Mouse (Mus musculus): ENCODE data around the gene Elob.

DNA sequence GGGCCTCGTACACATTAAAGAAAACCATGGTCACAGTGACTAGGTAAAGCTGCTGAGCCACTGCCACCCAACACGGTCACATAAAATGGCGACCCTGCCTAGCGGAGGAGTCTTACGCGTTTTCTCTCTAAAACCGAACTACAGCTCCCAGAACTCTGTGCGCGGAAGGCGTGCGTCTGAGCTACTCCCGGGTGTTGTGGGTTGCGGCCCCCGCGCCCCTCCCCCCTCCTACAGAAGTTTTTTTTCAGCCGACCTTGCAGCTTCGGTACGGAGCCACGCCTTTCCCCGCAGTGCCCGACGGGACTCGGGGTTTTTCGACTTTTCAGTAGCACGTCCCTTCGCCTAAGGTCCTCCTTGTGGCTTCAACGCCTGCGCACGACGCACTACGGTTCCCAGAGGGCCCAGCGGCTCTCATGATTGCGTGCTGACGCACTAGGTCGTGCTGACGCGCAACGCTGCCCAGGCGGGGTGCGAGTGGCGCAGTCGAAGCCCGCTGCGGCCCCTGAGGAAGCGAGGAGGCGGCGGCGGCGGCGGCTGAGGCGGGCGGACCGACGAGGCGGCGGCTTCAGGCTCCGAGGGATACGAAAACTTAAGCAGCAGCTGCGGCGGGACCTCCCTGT lies 26.1 kb downstream of the Elob start:
- TF ChIP-seq GATA1 (IDR thresholded peaks at IDR 0.05; ENCODE audit: borderline replicate concordance, low read length) (no peak), FLI1 (IDR thresholded peaks at IDR 0.05; ENCODE audit: low read length) (no peak)
